Mouse (Mus musculus) adrenal gland, adult 2 months (tissue): ENCODE measurements around the gene Popdc2. TPM values are rescaled to one million over a fixed set of nuclear protein-coding genes. Genes with fewer than 3 reads are reported as not detected.
A peak's percentile ranks its signal among the peaks of the same experiment; 100 is the strongest.

Source experiments
- DNase-seq: peaks from one replicate; pipeline ENCODE4 v3.0.0; 2021
- polyA plus RNA-seq: library from polyadenylated mRNA; depleted of rRNA; stranded (reverse); fragments of >200 nt; gene quantifications from 2 replicates; pipeline ENCODE4 v1.2.3, GENCODE M21; 2012
- total RNA-seq, 2 experiments: library from RNA; stranded (reverse); gene quantifications; 2 replicates each; pipeline ENCODE4 v1.2.3; 2021

Gene Popdc2
- total and polyA plus RNA-seq, 3 experiments, result 1.4 to 3.6 (median 2.3) TPM

- peak; percentile 74 for DNase-seq
These were observed 14.3 kb downstream of the Popdc2 start for GRCm38 (mm10) chr16:38376163-38376840.

- DNase-seq, result peak; percentile 55
These were observed 14.8 kb downstream of the Popdc2 start for GRCm38 (mm10) chr16:38376841-38377249.

GRCm38 (mm10) chr16:38377546-38377945 lies 15.5 kb downstream of the Popdc2 start:
- DNase-seq, result no peak

- DNase-seq, result no peak
These were observed 16.6 kb downstream of the Popdc2 start for GRCm38 (mm10) chr16:38378591-38378990.

- DNase-seq, result no peak
These were observed 17.1 kb downstream of the Popdc2 start for GRCm38 (mm10) chr16:38379088-38379487.

- no peak for DNase-seq
These were observed 17.5 kb downstream of the Popdc2 start for GRCm38 (mm10) chr16:38379493-38379892.

GRCm38 (mm10) chr16:38379926-38380325 lies 17.9 kb downstream of the Popdc2 start:
- no peak for DNase-seq

GRCm38 (mm10) chr16:38383683-38384082 lies 21.7 kb downstream of the Popdc2 start:
- no peak for DNase-seq

- no peak for DNase-seq
These were observed 23.2 kb downstream of the Popdc2 start for GRCm38 (mm10) chr16:38385184-38385634.

GRCm38 (mm10) chr16:38385700-38386099 lies 23.7 kb downstream of the Popdc2 start:
- DNase-seq, result no peak

- DNase-seq, result no peak
These were observed 25.4 kb downstream of the Popdc2 start for GRCm38 (mm10) chr16:38387389-38387788.

GRCm38 (mm10) chr16:38388757-38389156 lies 26.7 kb downstream of the Popdc2 start:
- DNase-seq, result no peak

- peak; percentile 43 for DNase-seq
These were observed 27.4 kb downstream of the Popdc2 start for GRCm38 (mm10) chr16:38389284-38389893.

GRCm38 (mm10) chr16:38390322-38390721 lies 28.3 kb downstream of the Popdc2 start:
- no peak for DNase-seq

- peak; percentile 16 for DNase-seq
These were observed 30.3 kb downstream of the Popdc2 start for GRCm38 (mm10) chr16:38392126-38392894.

- DNase-seq, result peak; percentile 23
These were observed 32.2 kb downstream of the Popdc2 start for GRCm38 (mm10) chr16:38394191-38394618.

- DNase-seq, result peak; percentile 14
These were observed 33.2 kb downstream of the Popdc2 start for GRCm38 (mm10) chr16:38395060-38395730.

- peak; percentile 94 for DNase-seq
These were observed 34.1 kb downstream of the Popdc2 start for GRCm38 (mm10) chr16:38396155-38396554.

- DNase-seq, result no peak
These were observed 36.3 kb downstream of the Popdc2 start for GRCm38 (mm10) chr16:38398266-38398665.

- no peak for DNase-seq
These were observed 37.1 kb downstream of the Popdc2 start for GRCm38 (mm10) chr16:38399076-38399475.

GRCm38 (mm10) chr16:38399531-38400231 lies 37.7 kb downstream of the Popdc2 start:
- peak; percentile 80 for DNase-seq
